Mouse (Mus musculus): ENCODE measurements at regions not wholly inside any gene's neighbourhood (a gene's known extent, or its start where the extent isn't known, plus 50 kb on each side); places are given as distances from the start of the nearest gene placed in this dataset.

GRCm38 (mm10) chr13:42565291-42566058 is 114.9 kb upstream of the Phactr1 start:
- no peak for ATAC-seq (replicated peaks)
- Histone ChIP-seq H3K4me2 (no peak overlapping the region), H3K4me3 (no peak overlapping the region), H3K27ac (no peak overlapping the region), H3K9me3 (no peaks in the 10 kb centered on the region), H3K9ac (no peak overlapping the region), H3K27me3 (replicated peaks) (no peaks in the 10 kb centered on the region), H3K4me1 (no peaks in the 10 kb centered on the region), H3K36me3 (replicated peaks) (no peaks in the 10 kb centered on the region)
- WGBS = 72% methylated on average over 26 of the region's 26 CpGs

- Histone ChIP-seq H3K27ac (no peak overlapping the region), H3K4me1 (no peaks in the 10 kb centered on the region), H3K27me3 (replicated peaks) (no peaks in the 10 kb centered on the region), H3K9me3 (no peaks in the 10 kb centered on the region), H3K4me3 (no peak overlapping the region), H3K4me2 (no peak overlapping the region), H3K9ac (no peak overlapping the region), H3K36me3 (replicated peaks) (no peaks in the 10 kb centered on the region)
- 88% methylated on average over 10 of the region's 10 CpGs for WGBS
- no peak for ATAC-seq (replicated peaks)
Measured at GRCm38 (mm10) chr13:42570600-42571348, 109.6 kb upstream of the Phactr1 start.

- H3K9ac ChIP-seq = no peak overlapping the region
- no peaks in the 10 kb centered on the region for H3K9me3 ChIP-seq
- H3K36me3 ChIP-seq (replicated peaks) = no peaks in the 10 kb centered on the region
- H3K4me1 ChIP-seq = no peaks in the 10 kb centered on the region
- H3K27me3 ChIP-seq (replicated peaks) = no peaks in the 10 kb centered on the region
- H3K4me3 ChIP-seq = no peak overlapping the region
- H3K4me2 ChIP-seq = no peak overlapping the region
- WGBS = 66% methylated on average over 4 of the region's 4 CpGs
- H3K27ac ChIP-seq = no peak overlapping the region
- ATAC-seq (replicated peaks) = no peak
Measured at GRCm38 (mm10) chr13:42574189-42574588, 106.2 kb upstream of the Phactr1 start.

GRCm38 (mm10) chr13:42575725-42576426 is 104.5 kb upstream of the Phactr1 start:
- no peaks in the 10 kb centered on the region for H3K27me3 ChIP-seq (replicated peaks)
- H3K4me1 ChIP-seq = no peaks in the 10 kb centered on the region
- no peaks in the 10 kb centered on the region for H3K9me3 ChIP-seq
- ATAC-seq (replicated peaks) = no peak
- no peak overlapping the region for H3K9ac ChIP-seq
- H3K36me3 ChIP-seq (replicated peaks) = no peaks in the 10 kb centered on the region
- no peak overlapping the region for H3K4me2 ChIP-seq
- 41% methylated on average over 16 of the region's 16 CpGs for WGBS
- no peak overlapping the region for H3K27ac ChIP-seq
- no peak overlapping the region for H3K4me3 ChIP-seq

GRCm38 (mm10) chr13:42579471-42579870 is 101.0 kb upstream of the Phactr1 start:
- Histone ChIP-seq H3K4me1 (no peaks in the 10 kb centered on the region), H3K4me3 (no peak overlapping the region), H3K9ac (no peak overlapping the region), H3K36me3 (replicated peaks) (no peaks in the 10 kb centered on the region), H3K27ac (no peak overlapping the region), H3K4me2 (no peak overlapping the region), H3K27me3 (replicated peaks) (no peaks in the 10 kb centered on the region), H3K9me3 (no peaks in the 10 kb centered on the region)
- WGBS = 71% methylated on average over 3 of the region's 3 CpGs
- no peak for ATAC-seq (replicated peaks)

- no peak for ATAC-seq (replicated peaks)
- Histone ChIP-seq H3K4me1 (no peaks in the 10 kb centered on the region), H3K27ac (no peak overlapping the region), H3K9ac (no peak overlapping the region), H3K4me3 (no peak overlapping the region), H3K27me3 (replicated peaks) (no peaks in the 10 kb centered on the region), H3K36me3 (replicated peaks) (no peaks in the 10 kb centered on the region), H3K9me3 (no peaks in the 10 kb centered on the region), H3K4me2 (no peak overlapping the region)
- 88% methylated on average over 2 of the region's 2 CpGs for WGBS
Measured at GRCm38 (mm10) chr13:42589136-42589535, 91.3 kb upstream of the Phactr1 start.

- H3K4me1 ChIP-seq = no peaks in the 10 kb centered on the region
- WGBS = 74% methylated on average over 5 of the region's 5 CpGs
- H3K9me3 ChIP-seq = no peaks in the 10 kb centered on the region
- no peaks in the 10 kb centered on the region for H3K36me3 ChIP-seq (replicated peaks)
- no peak overlapping the region for H3K4me2 ChIP-seq
- H3K27ac ChIP-seq = no peak overlapping the region
- H3K9ac ChIP-seq = no peak overlapping the region
- ATAC-seq (replicated peaks) = no peak
- no peaks in the 10 kb centered on the region for H3K27me3 ChIP-seq (replicated peaks)
- H3K4me3 ChIP-seq = no peak overlapping the region
Measured at GRCm38 (mm10) chr13:42589607-42590006, 90.8 kb upstream of the Phactr1 start.

GRCm38 (mm10) chr13:42590415-42590814 is 90.0 kb upstream of the Phactr1 start:
- ATAC-seq (replicated peaks) = no peak
- H3K27ac ChIP-seq = no peak overlapping the region
- H3K9me3 ChIP-seq = no peaks in the 10 kb centered on the region
- WGBS = 87% methylated on average over 6 of the region's 6 CpGs
- no peak overlapping the region for H3K4me2 ChIP-seq
- H3K36me3 ChIP-seq (replicated peaks) = no peaks in the 10 kb centered on the region
- no peak overlapping the region for H3K4me3 ChIP-seq
- no peaks in the 10 kb centered on the region for H3K4me1 ChIP-seq
- H3K27me3 ChIP-seq (replicated peaks) = no peaks in the 10 kb centered on the region
- H3K9ac ChIP-seq = no peak overlapping the region

GRCm38 (mm10) chr13:42592945-42593344 is 87.5 kb upstream of the Phactr1 start:
- ATAC-seq (replicated peaks) = no peak
- 81% methylated on average over 3 of the region's 3 CpGs for WGBS
- H3K27ac ChIP-seq = no peak overlapping the region
- no peak overlapping the region for H3K4me2 ChIP-seq
- no peak overlapping the region for H3K9ac ChIP-seq
- no peaks in the 10 kb centered on the region for H3K4me1 ChIP-seq
- no peak overlapping the region for H3K4me3 ChIP-seq
- no peaks in the 10 kb centered on the region for H3K36me3 ChIP-seq (replicated peaks)
- H3K9me3 ChIP-seq = no peaks in the 10 kb centered on the region
- H3K27me3 ChIP-seq (replicated peaks) = no peaks in the 10 kb centered on the region

- H3K9me3 ChIP-seq = no peaks in the 10 kb centered on the region
- no peaks in the 10 kb centered on the region for H3K27me3 ChIP-seq (replicated peaks)
- WGBS = 86% methylated on average over 11 of the region's 11 CpGs
- H3K4me2 ChIP-seq = no peak overlapping the region
- no peak overlapping the region for H3K4me3 ChIP-seq
- no peaks in the 10 kb centered on the region for H3K4me1 ChIP-seq
- no peak for ATAC-seq (replicated peaks)
- no peaks in the 10 kb centered on the region for H3K36me3 ChIP-seq (replicated peaks)
- H3K27ac ChIP-seq = no peak overlapping the region
- H3K9ac ChIP-seq = no peak overlapping the region
Measured at GRCm38 (mm10) chr13:42593488-42594170, 86.8 kb upstream of the Phactr1 start.

- Histone ChIP-seq H3K36me3 (replicated peaks) (no peaks in the 10 kb centered on the region), H3K4me1 (no peaks in the 10 kb centered on the region), H3K4me2 (no peak overlapping the region), H3K27me3 (replicated peaks) (no peaks in the 10 kb centered on the region), H3K4me3 (no peak overlapping the region), H3K9ac (no peak overlapping the region), H3K9me3 (no peaks in the 10 kb centered on the region), H3K27ac (no peak overlapping the region)
- 51% methylated on average over 3 of the region's 3 CpGs for WGBS
- ATAC-seq (replicated peaks) = no peak
Measured at GRCm38 (mm10) chr13:42595180-42595579, 85.2 kb upstream of the Phactr1 start.

GRCm38 (mm10) chr13:42597781-42598180 is 82.6 kb upstream of the Phactr1 start:
- no peaks in the 10 kb centered on the region for H3K4me1 ChIP-seq
- no peak overlapping the region for H3K4me2 ChIP-seq
- no peak overlapping the region for H3K4me3 ChIP-seq
- no peak overlapping the region for H3K9ac ChIP-seq
- no peaks in the 10 kb centered on the region for H3K27me3 ChIP-seq (replicated peaks)
- H3K27ac ChIP-seq = no peak overlapping the region
- H3K36me3 ChIP-seq (replicated peaks) = no peaks in the 10 kb centered on the region
- WGBS = 90% methylated on average over 3 of the region's 3 CpGs
- H3K9me3 ChIP-seq = no peaks in the 10 kb centered on the region
- ATAC-seq (replicated peaks) = no peak
